ENCODE assay signal across 27 mouse cellular contexts in the genomic region with DNA sequence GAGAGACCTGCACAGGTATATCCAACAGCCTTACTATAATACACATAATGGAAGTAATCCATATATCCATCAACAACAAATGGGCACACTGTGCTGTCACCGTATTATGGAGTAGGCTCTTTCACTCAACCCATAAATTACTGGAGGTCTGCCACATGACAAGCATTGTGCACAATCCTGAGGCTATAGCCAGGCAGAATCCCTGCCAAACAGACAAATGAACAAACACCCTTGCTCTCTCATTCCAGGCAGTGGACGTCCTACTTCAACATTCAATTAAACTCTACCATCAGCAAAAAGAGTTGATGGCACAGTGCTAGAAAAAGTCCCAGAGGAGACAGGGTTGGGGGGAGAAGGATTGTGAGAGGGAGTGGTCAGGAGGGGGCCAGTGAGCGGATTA.
"Had no signal": no experiment of that assay in that cellular context is flagged by ENCODE, and none has a peak within 500 bp of the region (broad histone marks: within the 10 kb centered on the region; RNA-seq: fewer than 3 reads in every experiment).

No protein-coding gene starts in this region.

- H3K4me1 ChIP-seq: heart, embryonic 13.5 days; heart, embryonic 15.5 days; hindbrain, embryonic 10.5 days; intestine, embryonic 15.5 days had no signal

- DNase-seq: gastrocnemius, adult 2 months; gastrocnemius, postnatal 10 days; gastrocnemius, postnatal 25 days; heart, adult 18-20 months; heart, postnatal 14 days; heart, postnatal 36 days; kidney, adult 18-20 months; kidney, adult 8-10 months; kidney, postnatal 10 days; kidney, postnatal 25 days; kidney, postnatal 4 days; liver had no signal

- ATAC-seq: hindbrain, embryonic 16.5 days; inflammation-experienced regulatory T-cells, adult 6 months; intestine, embryonic 15.5 days; intestine, postnatal 0 days had no signal

- H3K9ac ChIP-seq: heart, embryonic 13.5 days; heart, embryonic 15.5 days; hindbrain, embryonic 12.5 days; hindbrain, embryonic 14.5 days; intestine, embryonic 15.5 days; limb, embryonic 12.5 days had no signal

- H3K9me3 ChIP-seq: heart, embryonic 13.5 days; heart, embryonic 15.5 days; hindbrain, embryonic 10.5 days; hindbrain, embryonic 12.5 days; intestine, embryonic 15.5 days; limb, embryonic 10.5 days; limb, embryonic 12.5 days had no signal

- H3K4me2 ChIP-seq: heart, embryonic 11.5 days; heart, embryonic 13.5 days; heart, embryonic 15.5 days; hindbrain, embryonic 12.5 days; hindbrain, embryonic 14.5 days; intestine, embryonic 15.5 days; limb, embryonic 12.5 days; liver, embryonic 11.5 days had no signal

- H3K4me3 ChIP-seq: gastrocnemius, adult 2 months; heart, embryonic 13.5 days; heart, embryonic 15.5 days; hindbrain, embryonic 10.5 days; hindbrain, embryonic 12.5 days; intestine, embryonic 15.5 days; layer of hippocampus, adult 2 months; left cerebral cortex, adult 2 months; limb, embryonic 10.5 days; limb, embryonic 12.5 days had no signal

- H3K27ac ChIP-seq: gastrocnemius, adult 2 months; heart, embryonic 13.5 days; heart, embryonic 15.5 days; hindbrain, embryonic 10.5 days; hindbrain, embryonic 12.5 days; hindbrain, embryonic 14.5 days; intestine, embryonic 15.5 days; layer of hippocampus, adult 2 months; left cerebral cortex, adult 2 months; limb, embryonic 10.5 days; limb, embryonic 12.5 days had no signal

- H3K27me3 ChIP-seq: heart, embryonic 13.5 days; heart, embryonic 15.5 days; hindbrain, embryonic 12.5 days; intestine, embryonic 15.5 days; limb, embryonic 12.5 days had no signal

- H3K36me3 ChIP-seq: heart, embryonic 13.5 days; heart, embryonic 15.5 days; hindbrain, embryonic 10.5 days; hindbrain, embryonic 12.5 days; intestine, embryonic 15.5 days; limb, embryonic 10.5 days; limb, embryonic 12.5 days had no signal
